Mouse (Mus musculus) liver, embryonic 14.5 days (tissue): ENCODE measurements around the gene Pecam1. TPM values are rescaled to one million over a fixed set of nuclear protein-coding genes. Genes with fewer than 3 reads are reported as not detected.

ENCODE experiments used
- ATAC-seq: fragments of 200-750 bp; cut with Nextera tagmentation; 2 replicates; pipeline ENCODE4 v1.8.0; 2017; ENCODE audit warnings: moderate number of reproducible peaks, mild to moderate bottlenecking, moderate library complexity; ENCODE audit not compliant: insufficient read depth
- DNase-seq, 3 experiments: peaks; one replicate each; pipeline ENCODE4 v3.0.0-alpha.2; 2012 to 2013; ENCODE audit warnings: low read depth in 3 of 3, low spot score in 3 of 3
- H3K27ac ChIP-seq: fragments of 300-500 bp; sonication (generic); 2 replicates; pipeline ENCODE4 v1.5.1; 2014; ENCODE audit warnings: moderate library complexity, mild to moderate bottlenecking, control low read depth, inconsistent platforms
- H3K27me3 ChIP-seq: fragments of 300-500 bp; sonication (generic); 2 replicates; pipeline ENCODE4 v1.6.1; 2014; ENCODE audit warnings: mild to moderate bottlenecking, low read length, moderate library complexity; ENCODE audit not compliant: control insufficient read depth, insufficient read depth
- H3K36me3 ChIP-seq: fragments of 300-500 bp; sonication (generic); replicated peaks from 2 replicates; pipeline ENCODE4 v1.6.1; 2014; ENCODE audit warnings: low read depth; ENCODE audit not compliant: control insufficient read depth, insufficient read depth
- H3K4me1 ChIP-seq, 2 experiments: fragments of 200-500 bp in 1 of 2; fragments of 300-500 bp in 1 of 2; sonication (generic) in 1 of 2; replicated peaks; 2 replicates each; pipeline ENCODE4 v1.6.1; 2012 to 2014; ENCODE audit warnings: antibody characterized with exemption in 1 of 2, inconsistent platforms in 1 of 2, low read length in 1 of 2; ENCODE audit not compliant: control insufficient read depth in 2 of 2, insufficient read depth in 2 of 2
- H3K4me2 ChIP-seq: fragments of 300-500 bp; sonication (generic); 2 replicates; pipeline ENCODE4 v1.6.1; 2014; ENCODE audit warnings: low read depth, mild to moderate bottlenecking, control low read depth, moderate library complexity
- H3K4me3 ChIP-seq, 2 experiments: fragments of 200-500 bp in 1 of 2; fragments of 300-500 bp in 1 of 2; sonication (generic) in 1 of 2; 2 replicates each; pipeline ENCODE4 v1.5.1; 2012 to 2014; ENCODE audit warnings: low read depth in 2 of 2, low read length in 2 of 2, mild to moderate bottlenecking in 2 of 2, control low read depth in 1 of 2, inconsistent platforms in 1 of 2, moderate library complexity in 1 of 2; ENCODE audit not compliant: insufficient read depth in 1 of 2
- H3K9ac ChIP-seq: fragments of 300-500 bp; sonication (generic); replicated peaks from 2 replicates; pipeline ENCODE4 v1.6.1; 2014; ENCODE audit warnings: mild to moderate bottlenecking, control low read depth, moderate library complexity
- H3K9me3 ChIP-seq: fragments of 300-500 bp; sonication (generic); 2 replicates; pipeline ENCODE4 v1.6.1; 2016; ENCODE audit warnings: low read length, mixed read lengths; ENCODE audit not compliant: control insufficient read depth
- CTCF ChIP-seq: IDR thresholded peaks from 2 replicates; pipeline ENCODE4 v1.5.1; 2016; ENCODE audit warnings: antibody characterized with exemption, low read depth, control low read depth
- EP300 ChIP-seq: IDR thresholded peaks from 2 replicates; pipeline ENCODE4 v1.6.1; 2016; ENCODE audit warnings: antibody characterized with exemption, low read depth
- WGBS: fragments of 180-500 bp; shearing (Covaris S2); extraction: QIAGEN DNeasy Blood & Tissue Kit; methylation state at CpG from one replicate; pipeline ENCODE4 v1.1.7; 2014; ENCODE audit not compliant: insufficient replicate concordance; 5-methylcytosine and 5-hydroxymethylcytosine counted together
- polyA plus RNA-seq, 2 experiments: library from polyadenylated mRNA; depleted of rRNA in 1 of 2; stranded (reverse) in 1 of 2; unstranded in 1 of 2; fragments of >200 nt; fragmentation: Nextera tagmentation in 1 of 2; extraction: Ambion mirVana in 1 of 2; gene quantifications; 2 replicates each; pipeline versions ENCODE4 v1.2.1 to v1.2.3; 2012 to 2014

Pecam1 gene
- polyA plus RNA-seq, 2 experiments: 5.5 to 6.3 TPM

DNA sequence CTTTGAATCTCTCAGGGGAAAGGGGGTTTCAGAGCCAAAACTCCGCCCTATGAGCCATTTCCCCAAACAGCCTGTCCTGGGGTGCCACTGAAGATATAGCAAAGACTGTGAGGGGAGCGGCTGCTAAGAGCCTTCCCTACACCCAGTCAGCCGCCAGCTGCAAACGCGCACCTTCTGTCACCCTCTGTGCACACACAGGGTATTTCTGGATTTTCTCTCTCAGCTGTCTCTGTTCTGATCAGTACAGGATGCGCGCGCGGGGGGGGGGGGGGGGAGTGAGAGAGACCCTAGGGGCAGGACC is 80.6 kb downstream of the Pecam1 start:
- Histone ChIP-seq H3K9ac (no peak overlapping the region), H3K9me3 (no peaks in the 10 kb centered on the region), H3K27ac (no peak overlapping the region), H3K27me3 (no peaks in the 10 kb centered on the region), H3K4me1 (peaks cover 0 to 11% of the 10 kb centered on the region in 2 experiments; a peak in 2 of 4 replicates), H3K4me3 (no peak overlapping the region), H3K36me3 (no peaks in the 10 kb centered on the region), H3K4me2 (no peak overlapping the region)
- no peak for DNase-seq
- WGBS: 34% methylated on average over 7 of the region's 9 CpGs
- no peak for ATAC-seq
- TF ChIP-seq CTCF (no peak), EP300 (no peak)

DNA sequence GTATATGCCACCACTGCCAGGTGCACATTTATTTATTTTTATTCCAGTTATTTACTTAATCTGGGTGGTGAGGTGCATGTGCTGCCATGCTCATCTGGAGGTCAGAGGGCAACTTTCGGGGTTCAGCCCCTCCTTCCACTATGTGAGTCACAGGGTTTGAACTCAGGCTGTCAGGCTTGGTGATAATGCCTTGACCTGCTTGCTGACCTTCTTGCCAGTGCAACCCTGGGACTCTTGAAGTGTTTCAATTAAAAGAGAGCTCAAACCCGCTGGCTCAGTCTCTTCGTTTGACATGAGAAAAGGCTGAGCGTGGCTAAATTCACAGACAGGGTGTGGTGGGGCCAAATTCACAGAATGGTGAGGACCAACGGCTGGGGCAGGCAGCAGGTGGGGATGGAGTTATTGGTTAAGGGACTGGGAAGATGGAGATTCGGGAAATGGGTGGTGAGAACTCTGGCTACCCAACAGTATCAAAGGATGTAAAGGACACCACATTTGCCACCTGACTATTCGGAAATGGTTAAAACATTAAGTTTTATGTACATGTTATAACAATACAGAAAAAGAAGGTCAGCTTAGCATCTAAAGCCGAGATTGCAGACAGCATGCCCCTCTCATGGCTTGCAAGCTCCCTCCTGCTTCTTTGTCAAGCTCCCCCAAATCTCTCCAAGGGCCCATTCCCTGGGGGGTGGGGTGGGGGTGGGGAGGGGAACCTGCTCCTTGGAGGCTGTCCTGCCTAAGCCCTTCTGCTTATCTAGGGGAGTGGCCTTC is 81.1 kb downstream of the Pecam1 start:
- WGBS: 52% methylated on average over 8 of the region's 8 CpGs
- ATAC-seq (no peak), DNase-seq (no peak)
- no peak overlapping the region for H3K4me2 ChIP-seq
- no peak overlapping the region for H3K4me3 ChIP-seq
- H3K27ac ChIP-seq: no peak overlapping the region
- H3K9me3 ChIP-seq: no peaks in the 10 kb centered on the region
- peaks cover 0 to 8% of the 10 kb centered on the region in 2 experiments; a peak in 2 of 4 replicates for H3K4me1 ChIP-seq
- H3K9ac ChIP-seq: no peak overlapping the region
- H3K27me3 ChIP-seq: no peaks in the 10 kb centered on the region
- no peaks in the 10 kb centered on the region for H3K36me3 ChIP-seq
- TF ChIP-seq EP300 (no peak), CTCF (no peak)

DNA sequence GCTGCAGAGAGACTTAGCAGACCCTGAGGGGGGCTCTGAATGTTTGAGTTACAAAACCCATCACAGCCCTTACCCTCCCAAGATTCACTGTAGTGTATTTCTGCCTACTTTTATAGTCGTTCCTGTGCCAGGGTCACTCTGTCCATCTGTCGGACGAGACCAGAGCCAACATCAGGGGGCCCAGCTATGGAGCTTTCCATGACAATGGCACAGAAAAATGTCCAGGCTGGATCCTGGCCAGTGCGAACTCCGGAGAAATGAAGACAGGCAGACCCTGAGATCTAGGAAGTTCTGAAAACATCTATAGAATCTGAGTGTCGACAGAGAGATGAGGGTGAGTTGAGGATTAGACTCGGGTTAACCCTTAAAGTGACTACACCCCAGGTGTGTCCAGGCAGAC is 82.1 kb downstream of the Pecam1 start:
- Histone ChIP-seq H3K27ac (no peak overlapping the region), H3K4me3 (no peak overlapping the region), H3K4me2 (no peak overlapping the region), H3K36me3 (no peaks in the 10 kb centered on the region), H3K4me1 (no peaks in the 10 kb centered on the region), H3K9me3 (no peaks in the 10 kb centered on the region), H3K9ac (no peak overlapping the region), H3K27me3 (no peaks in the 10 kb centered on the region)
- 74% methylated on average over 7 of the region's 7 CpGs for WGBS
- DNase-seq: no peak
- TF ChIP-seq CTCF: no peak
- TF ChIP-seq EP300: no peak
- no peak for ATAC-seq

DNA sequence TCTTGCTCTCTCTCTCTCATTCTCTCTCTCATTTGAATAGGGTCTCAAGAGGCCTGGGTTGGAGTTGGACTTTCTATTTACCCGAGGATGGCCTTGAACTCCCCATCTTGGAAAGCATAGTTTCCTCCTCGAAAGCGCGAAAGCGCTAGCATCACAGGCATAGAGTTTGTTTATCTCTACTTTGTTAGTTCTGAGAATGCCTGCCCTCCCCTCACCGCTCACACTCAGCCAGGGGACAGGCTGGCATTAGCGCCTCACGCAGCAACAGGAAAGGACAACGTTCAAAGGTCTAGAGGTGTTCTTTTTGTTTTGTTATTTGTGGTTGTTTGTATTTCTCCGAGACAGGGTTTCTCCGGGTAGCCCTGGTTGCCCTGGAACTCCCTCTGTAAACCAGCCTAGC is 82.6 kb downstream of the Pecam1 start:
- DNase-seq: no peak
- H3K4me1 ChIP-seq: no peaks in the 10 kb centered on the region
- H3K27ac ChIP-seq: no peak overlapping the region
- no peak overlapping the region for H3K9ac ChIP-seq
- no peaks in the 10 kb centered on the region for H3K36me3 ChIP-seq
- WGBS: 70% methylated on average over 11 of the region's 11 CpGs
- no peak overlapping the region for H3K4me3 ChIP-seq
- no peaks in the 10 kb centered on the region for H3K27me3 ChIP-seq
- no peak overlapping the region for H3K4me2 ChIP-seq
- ATAC-seq: no peak
- no peaks in the 10 kb centered on the region for H3K9me3 ChIP-seq
- TF ChIP-seq CTCF: no peak
- TF ChIP-seq EP300: no peak

DNA sequence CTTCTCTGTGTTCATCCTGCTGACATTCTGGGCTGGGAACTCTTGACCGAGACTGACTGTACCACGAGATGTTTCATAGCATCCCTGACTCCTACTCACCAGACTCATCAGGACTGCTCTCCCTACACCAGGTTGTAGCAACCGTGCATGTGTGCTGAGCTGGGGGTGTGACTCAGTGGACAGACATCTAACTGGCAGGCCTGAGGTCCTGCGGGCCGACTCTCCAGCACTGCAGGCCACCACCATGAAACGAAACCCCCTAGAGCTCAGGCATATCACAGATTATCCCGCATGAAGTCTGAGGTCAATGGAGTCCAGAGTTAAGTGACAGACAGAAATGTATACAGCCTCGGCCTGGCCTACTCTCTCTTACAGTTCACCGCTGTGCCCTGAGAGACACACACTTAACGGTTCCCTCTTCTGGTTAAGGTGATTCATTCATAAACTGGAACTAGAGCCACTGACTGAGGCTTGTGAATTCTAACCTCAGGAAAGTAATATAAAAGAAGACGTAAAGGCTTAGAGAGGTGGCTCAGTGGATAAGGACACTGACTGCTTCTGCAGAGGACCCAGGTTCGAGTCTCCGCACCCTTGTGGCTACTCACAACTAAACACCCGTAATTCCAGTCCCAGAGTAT is 83.8 kb downstream of the Pecam1 start:
- DNase-seq: no peak
- Histone ChIP-seq H3K9me3 (no peaks in the 10 kb centered on the region), H3K9ac (no peak overlapping the region), H3K4me2 (no peak overlapping the region), H3K4me1 (no peaks in the 10 kb centered on the region), H3K27me3 (no peaks in the 10 kb centered on the region), H3K27ac (no peak overlapping the region), H3K36me3 (no peaks in the 10 kb centered on the region), H3K4me3 (no peak overlapping the region)
- ATAC-seq: no peak
- no peak for TF ChIP-seq EP300
- no peak for TF ChIP-seq CTCF
- WGBS: 75% methylated on average over 14 of the region's 14 CpGs
